Mouse (Mus musculus) natural killer cell, adult 2 months (primary cell): ENCODE data around the gene Plaur.
"Not testable (repeated sequence)": the region's sequence is repeated elsewhere in the genome, so short reads cannot be mapped to it uniquely, and the experiment has no call there.

Experiments used
- DNase-seq, 2 experiments: peaks; one replicate each; pipeline ENCODE4 v3.0.0; 2022; ENCODE audit warnings: low spot score in 2 of 2

The Plaur gene

GRCm38 (mm10) chr7:24478911-24479310 lies 16.6 kb downstream of the Plaur start:
- DNase-seq: no peak

- no peak for DNase-seq
Observed at GRCm38 (mm10) chr7:24479685-24480084, 17.4 kb downstream of the Plaur start.

GRCm38 (mm10) chr7:24480121-24480941 lies 18.0 kb downstream of the Plaur start:
- DNase-seq: no peak

GRCm38 (mm10) chr7:24480986-24481473 lies 18.7 kb downstream of the Plaur start:
- no peak for DNase-seq

GRCm38 (mm10) chr7:24481474-24482207 lies 19.4 kb downstream of the Plaur start, which contains the start of gene Cadm4:
Gene Cadm4, plus strand, starts transcription at chr7:24482023.
- peak; percentile 62 to 83 for DNase-seq

GRCm38 (mm10) chr7:24482208-24483020 lies 20.1 kb downstream of the Plaur start:
- no peak for DNase-seq

DNA sequence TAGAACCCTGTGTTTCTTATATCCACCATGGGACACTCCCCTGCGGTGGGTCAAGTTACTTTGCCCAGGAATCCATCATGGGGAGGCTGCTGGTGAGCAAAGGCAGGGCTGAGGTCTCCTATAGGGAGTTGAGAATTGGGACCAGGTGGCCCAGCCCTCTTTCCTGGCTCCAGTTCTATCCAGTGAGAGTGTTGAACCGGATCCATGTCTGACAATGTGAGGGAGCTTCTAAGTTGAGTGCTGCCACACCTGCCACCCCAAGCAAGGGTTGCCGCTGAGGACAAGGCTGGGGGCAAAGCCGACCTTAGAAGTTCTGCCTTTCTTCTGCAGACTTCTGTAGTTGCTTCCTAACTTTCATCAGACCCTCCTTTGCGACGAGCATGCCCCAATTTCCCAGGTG lies 21.0 kb downstream of the Plaur start:
- not testable (repeated sequence) for DNase-seq

DNA sequence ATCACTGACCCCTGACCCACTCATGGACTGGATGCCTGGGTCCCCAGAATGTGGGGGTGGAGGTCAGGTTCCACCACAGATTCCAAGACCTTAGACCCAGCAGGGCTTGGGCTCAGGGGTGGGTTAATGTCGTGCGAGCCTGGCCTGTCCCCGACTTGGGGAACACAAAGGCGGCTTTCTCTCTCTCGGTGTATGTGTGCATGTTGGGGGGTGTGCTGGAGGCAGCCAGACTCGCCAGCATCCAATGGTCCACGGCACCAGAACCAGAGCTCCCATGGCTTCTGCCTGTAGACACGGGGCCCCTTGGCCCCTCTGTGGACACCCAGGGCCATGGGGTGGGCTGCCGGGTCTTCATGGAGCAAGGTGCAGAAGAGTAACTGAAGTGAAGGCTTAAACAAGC lies 23.2 kb downstream of the Plaur start:
- DNase-seq: no peak

- DNase-seq: no peak
Observed at GRCm38 (mm10) chr7:24486654-24487130, 24.4 kb downstream of the Plaur start.

DNA sequence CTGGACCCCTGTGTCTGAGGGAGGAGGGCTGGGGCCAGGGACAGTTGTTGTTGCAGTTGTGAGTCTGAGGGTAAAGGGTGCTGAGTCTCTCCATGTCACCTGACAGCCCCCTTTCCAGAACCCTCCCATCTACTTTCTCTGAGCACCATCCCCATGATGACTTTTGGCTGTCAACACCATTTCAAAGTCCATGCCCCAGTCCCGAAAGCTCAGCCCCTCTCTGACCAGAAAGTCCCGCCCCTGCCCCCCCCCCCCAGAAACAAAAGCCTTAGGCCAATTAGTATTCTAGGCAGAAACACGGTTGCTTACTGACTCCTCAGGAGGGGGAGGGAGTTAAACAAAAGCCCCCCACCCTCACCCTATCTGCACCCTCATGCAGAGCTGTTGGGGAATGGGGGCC lies 25.1 kb downstream of the Plaur start:
- no peak for DNase-seq

GRCm38 (mm10) chr7:24488303-24488702 lies 26.0 kb downstream of the Plaur start:
- DNase-seq: no peak

GRCm38 (mm10) chr7:24499856-24500577 lies 37.7 kb downstream of the Plaur start:
- DNase-seq: no peak

GRCm38 (mm10) chr7:24500929-24501328 lies 38.6 kb downstream of the Plaur start:
- DNase-seq: peak in 1 of 2 experiments; percentile 46

DNA sequence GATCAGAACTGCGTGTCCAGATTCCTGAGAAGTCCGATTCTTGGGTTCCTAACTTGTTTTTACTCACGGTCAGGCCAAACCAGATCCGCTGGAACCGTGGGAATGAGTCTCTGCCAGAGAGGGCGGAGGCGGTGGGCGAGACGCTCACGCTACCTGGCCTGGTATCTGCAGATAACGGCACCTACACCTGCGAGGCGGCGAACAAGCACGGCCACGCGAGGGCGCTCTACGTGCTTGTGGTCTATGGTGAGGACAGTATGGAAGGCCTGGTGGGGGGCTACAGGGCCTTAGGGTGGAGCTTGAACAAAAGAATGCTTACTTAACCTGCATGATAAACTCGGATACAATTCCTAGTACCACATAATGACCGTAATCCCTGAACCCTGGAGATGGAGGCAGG lies 39.2 kb downstream of the Plaur start:
- peak in 1 of 2 experiments; percentile 46 for DNase-seq

- no peak for DNase-seq
Observed at GRCm38 (mm10) chr7:24504004-24504403, 41.7 kb downstream of the Plaur start.

DNA sequence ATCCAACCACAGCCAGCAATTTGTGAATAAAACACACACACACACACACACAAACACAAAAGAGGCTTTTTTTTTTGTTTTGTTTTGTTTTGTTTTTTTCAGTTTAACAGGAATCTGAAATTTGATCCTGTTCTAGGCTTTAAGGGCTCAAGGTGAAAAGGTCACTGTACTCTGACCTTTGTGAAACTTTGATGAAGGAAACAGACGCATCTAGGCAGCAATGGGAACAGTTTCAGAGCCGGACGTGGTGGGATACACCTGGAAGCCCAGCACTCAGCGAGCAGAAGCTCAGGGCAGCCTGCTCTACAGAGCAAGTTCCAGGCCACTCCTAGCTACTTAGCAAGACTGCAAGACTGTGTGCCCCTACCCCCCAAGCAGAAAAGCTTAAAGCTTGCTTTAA lies 42.6 kb downstream of the Plaur start:
- no peak for DNase-seq

GRCm38 (mm10) chr7:24505447-24506064 lies 43.3 kb downstream of the Plaur start:
- no peak for DNase-seq

DNA sequence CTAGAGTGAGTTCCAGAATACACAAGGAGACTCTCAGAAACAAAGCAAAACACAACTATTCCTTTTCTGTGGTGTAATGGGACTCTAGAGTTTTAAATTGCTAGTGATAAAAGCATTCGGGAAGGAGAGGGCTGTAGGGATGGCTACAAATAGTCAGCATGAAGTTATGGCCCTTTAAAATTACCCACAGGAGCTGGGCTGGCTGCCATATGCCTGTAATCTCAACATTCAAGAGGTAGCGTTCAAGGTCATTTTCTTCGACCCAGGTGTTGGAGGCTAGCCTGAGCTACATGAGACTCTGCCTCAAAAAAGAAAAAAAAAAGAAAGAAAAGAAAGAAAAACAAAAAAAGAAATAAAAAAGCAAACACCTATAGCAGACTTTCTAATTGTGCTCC lies 43.8 kb downstream of the Plaur start:
- no peak for DNase-seq

DNA sequence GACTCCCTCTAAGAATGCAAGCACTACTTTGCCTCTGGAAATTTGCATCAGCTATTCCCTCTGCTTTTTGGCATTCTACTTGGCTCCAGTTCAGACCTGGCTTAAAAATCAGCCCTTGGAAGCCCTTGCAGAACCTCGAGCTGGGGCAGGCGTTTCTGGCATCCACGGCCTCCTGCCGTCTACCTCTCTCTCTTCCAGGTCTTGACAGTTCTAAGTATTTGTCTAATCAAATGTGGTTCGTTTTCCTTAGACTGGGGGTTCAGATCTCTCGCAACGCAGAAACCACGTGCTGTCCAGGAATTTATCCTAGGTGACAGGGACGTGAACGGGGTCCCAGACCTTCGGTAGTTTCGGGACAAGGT lies 44.2 kb downstream of the Plaur start:
- DNase-seq: no peak

DNA sequence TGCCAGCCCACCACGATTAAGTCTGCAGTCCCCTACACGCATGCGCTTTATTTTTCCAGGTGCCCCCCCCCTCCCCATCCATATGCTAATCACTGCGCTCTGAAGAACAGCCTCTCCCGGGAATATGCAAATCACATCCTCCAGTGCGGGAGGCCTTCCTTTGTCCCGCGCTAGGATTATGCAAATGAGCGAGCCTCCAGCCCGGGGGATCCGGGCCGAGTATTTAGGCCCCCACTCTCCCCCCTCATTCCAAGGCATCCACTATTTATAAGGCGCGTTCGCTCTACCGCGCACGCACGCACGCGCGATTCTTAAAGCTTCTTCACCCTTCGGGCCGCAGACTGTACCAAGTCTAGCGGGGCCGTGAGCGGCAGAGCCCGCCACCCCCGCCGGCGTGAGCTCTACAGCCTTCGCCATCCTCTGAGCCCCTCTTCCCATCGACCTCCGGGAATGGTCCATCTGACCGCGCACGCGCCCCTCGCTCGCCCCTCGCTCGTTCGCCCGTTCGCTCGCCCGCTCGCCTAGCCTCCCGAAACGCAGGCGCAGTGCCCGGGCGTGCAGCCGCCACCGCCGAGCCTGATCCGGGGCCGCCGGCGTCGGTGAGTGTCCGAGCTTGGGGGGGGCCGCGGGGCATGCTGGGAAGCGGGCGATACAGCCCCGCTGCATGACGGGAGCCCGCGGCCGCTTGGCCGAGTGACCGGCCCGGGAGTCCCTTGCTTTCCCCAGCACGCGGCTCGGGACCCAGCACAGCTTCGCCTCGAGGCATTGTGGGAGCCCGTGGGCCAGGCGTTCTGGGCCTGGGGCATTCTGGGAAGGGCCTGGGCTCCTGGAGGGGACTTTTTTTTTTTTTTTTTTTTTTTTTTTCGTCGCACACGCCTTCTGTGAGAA lies 44.8 kb downstream of the Plaur start, which contains the start of gene Zfp428:
Gene Zfp428, plus strand, starts transcription at position 169 of the 888 bp plus-strand sequence.
- peak; percentile 57 to 59 for DNase-seq
